Mouse (Mus musculus) midbrain, embryonic 16.5 days (tissue): ENCODE measurements at regions not wholly inside any gene's neighbourhood (a gene's known extent, or its start where the extent isn't known, plus 50 kb on each side); places are given as distances from the start of the nearest gene placed in this dataset.

ENCODE experiments used
- ATAC-seq: fragments of 200-750 bp; cut with Nextera tagmentation; 2 replicates; pipeline ENCODE4 v1.8.0; 2017; ENCODE audit warnings: moderate TSS enrichment
- H3K27ac ChIP-seq: fragments of 300-500 bp; sonication (generic); 2 replicates; pipeline ENCODE4 v1.5.1; 2014; ENCODE audit warnings: mild to moderate bottlenecking, low read length, mixed read lengths
- H3K27me3 ChIP-seq: fragments of 300-500 bp; sonication (generic); 2 replicates; pipeline ENCODE4 v1.6.1; 2014; ENCODE audit warnings: low read depth, low read length, mixed read lengths; ENCODE audit not compliant: control insufficient read depth, insufficient read depth
- H3K36me3 ChIP-seq: fragments of 300-500 bp; sonication (generic); 2 replicates; pipeline ENCODE4 v1.6.1; 2014; ENCODE audit warnings: mild to moderate bottlenecking, low read length, moderate library complexity, mixed read lengths; ENCODE audit not compliant: control insufficient read depth, insufficient read depth
- H3K4me1 ChIP-seq: fragments of 300-500 bp; sonication (generic); 2 replicates; pipeline ENCODE4 v1.6.1; 2014; ENCODE audit warnings: mild to moderate bottlenecking, low read length, mixed read lengths; ENCODE audit not compliant: control insufficient read depth, insufficient read depth
- H3K4me2 ChIP-seq: fragments of 300-500 bp; sonication (generic); 2 replicates; pipeline ENCODE4 v1.6.1; 2014; ENCODE audit warnings: mild to moderate bottlenecking, low read length, mixed read lengths
- H3K4me3 ChIP-seq: fragments of 300-500 bp; sonication (generic); 2 replicates; pipeline ENCODE4 v1.5.1; 2014; ENCODE audit warnings: low read depth, mild to moderate bottlenecking, low read length, moderate library complexity, mixed read lengths
- H3K9ac ChIP-seq: fragments of 300-500 bp; sonication (generic); 2 replicates; pipeline ENCODE4 v1.6.1; 2014; ENCODE audit warnings: low read depth, low read length, mixed read lengths
- H3K9me3 ChIP-seq: fragments of 300-500 bp; sonication (generic); replicated peaks from 2 replicates; pipeline ENCODE4 v1.6.1; 2014; ENCODE audit warnings: mild to moderate bottlenecking, low read length, mixed read lengths; ENCODE audit not compliant: control insufficient read depth, poor library complexity, severe bottlenecking
- WGBS: fragments of 180-500 bp; shearing (Covaris S2); extraction: QIAGEN DNeasy Blood & Tissue Kit; methylation state at CpG from one replicate; pipeline ENCODE4 v1.1.7; 2014; 5-methylcytosine and 5-hydroxymethylcytosine counted together

DNA sequence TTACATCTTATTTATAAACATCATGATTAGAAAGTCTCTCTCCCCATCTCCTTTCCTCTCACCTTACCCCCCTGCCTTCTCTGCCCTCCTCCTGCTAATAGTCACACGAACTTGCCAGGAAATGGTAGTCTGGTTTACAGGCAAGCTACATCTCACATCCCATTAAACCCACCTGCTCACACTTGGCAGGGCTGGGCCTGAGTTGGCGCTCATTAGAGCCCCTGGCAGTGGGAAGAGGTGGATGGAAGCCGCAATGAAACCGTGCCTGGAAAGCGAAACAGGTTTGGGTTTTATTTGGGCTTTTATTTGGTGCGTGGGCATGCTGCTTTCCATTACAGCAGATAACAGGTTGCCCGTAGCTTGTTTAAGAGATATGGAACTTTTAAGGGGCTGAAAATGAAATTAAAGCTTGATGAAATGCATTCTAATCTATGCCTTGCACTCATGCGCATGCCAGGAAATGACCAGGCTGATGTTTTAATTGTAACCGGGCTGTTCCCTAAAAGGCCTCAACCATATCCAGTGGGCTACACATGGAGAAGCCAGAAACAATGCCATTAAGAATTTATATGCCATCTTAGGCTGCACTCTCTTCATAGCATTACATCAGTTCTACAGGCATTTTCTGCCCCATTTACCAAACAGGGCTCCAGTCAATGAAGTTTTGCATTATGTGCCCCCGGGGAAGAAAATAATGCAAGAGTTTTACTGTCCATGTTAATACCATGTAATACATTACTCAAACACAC, 725.0 kb downstream of the Mecom start:
- H3K9ac ChIP-seq = no peak overlapping the region
- no peaks in the 10 kb centered on the region for H3K27me3 ChIP-seq
- H3K4me3 ChIP-seq = no peak overlapping the region
- no peak overlapping the region for H3K4me2 ChIP-seq
- no peak for ATAC-seq
- H3K4me1 ChIP-seq = no peaks in the 10 kb centered on the region
- no peak overlapping the region for H3K27ac ChIP-seq
- no peaks in the 10 kb centered on the region for H3K36me3 ChIP-seq
- H3K9me3 ChIP-seq = no peaks in the 10 kb centered on the region
- 88% methylated on average over 10 of the region's 10 CpGs for WGBS

DNA sequence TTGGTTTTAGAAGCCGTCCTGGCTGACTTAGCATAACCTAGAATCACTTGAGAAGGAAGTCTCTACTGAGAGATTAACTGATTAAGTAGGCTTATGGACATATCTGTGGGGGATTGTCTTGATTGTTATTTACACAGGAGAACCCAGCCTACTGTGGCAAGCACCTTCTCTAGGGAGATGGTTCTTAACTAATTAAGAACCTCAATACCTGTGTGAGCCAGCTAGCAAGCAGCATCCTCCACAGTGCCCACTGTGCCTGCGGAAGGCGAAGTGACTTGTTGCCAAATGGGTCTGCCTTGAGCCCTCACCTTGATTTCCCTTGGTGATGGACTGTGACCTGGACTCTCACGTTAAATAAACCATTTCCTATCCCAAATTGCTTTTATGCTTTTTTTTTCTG, 730.8 kb downstream of the Mecom start:
- no peak overlapping the region for H3K4me2 ChIP-seq
- H3K9ac ChIP-seq = no peak overlapping the region
- H3K9me3 ChIP-seq = no peaks in the 10 kb centered on the region
- no peak for ATAC-seq
- no peaks in the 10 kb centered on the region for H3K36me3 ChIP-seq
- H3K4me3 ChIP-seq = no peak overlapping the region
- H3K27ac ChIP-seq = no peak overlapping the region
- no peaks in the 10 kb centered on the region for H3K27me3 ChIP-seq
- no peaks in the 10 kb centered on the region for H3K4me1 ChIP-seq
- 92% methylated on average over 4 of the region's 4 CpGs for WGBS

DNA sequence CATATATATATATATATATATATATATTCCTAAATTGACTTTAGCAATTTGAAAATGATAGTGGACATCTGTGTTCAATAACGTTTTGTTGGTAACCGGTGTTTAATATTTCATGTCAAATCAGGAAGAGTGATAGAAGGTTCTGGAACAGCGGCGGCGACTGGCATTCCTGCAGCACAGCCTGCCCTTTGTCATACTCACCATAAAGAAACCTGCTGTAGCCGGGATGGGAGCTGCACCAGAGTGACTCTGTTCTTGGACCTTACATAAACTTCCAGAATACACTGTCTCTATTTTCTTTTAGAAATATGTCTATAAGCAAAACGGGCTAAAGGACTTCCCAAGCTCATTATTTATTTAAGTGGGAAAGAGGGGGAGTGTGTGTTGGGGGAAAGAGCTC, 731.5 kb downstream of the Egfem1 start:
- 0 out of 2 replicates have a peak, but pooled peaks have one; percentile 48 for ATAC-seq

DNA sequence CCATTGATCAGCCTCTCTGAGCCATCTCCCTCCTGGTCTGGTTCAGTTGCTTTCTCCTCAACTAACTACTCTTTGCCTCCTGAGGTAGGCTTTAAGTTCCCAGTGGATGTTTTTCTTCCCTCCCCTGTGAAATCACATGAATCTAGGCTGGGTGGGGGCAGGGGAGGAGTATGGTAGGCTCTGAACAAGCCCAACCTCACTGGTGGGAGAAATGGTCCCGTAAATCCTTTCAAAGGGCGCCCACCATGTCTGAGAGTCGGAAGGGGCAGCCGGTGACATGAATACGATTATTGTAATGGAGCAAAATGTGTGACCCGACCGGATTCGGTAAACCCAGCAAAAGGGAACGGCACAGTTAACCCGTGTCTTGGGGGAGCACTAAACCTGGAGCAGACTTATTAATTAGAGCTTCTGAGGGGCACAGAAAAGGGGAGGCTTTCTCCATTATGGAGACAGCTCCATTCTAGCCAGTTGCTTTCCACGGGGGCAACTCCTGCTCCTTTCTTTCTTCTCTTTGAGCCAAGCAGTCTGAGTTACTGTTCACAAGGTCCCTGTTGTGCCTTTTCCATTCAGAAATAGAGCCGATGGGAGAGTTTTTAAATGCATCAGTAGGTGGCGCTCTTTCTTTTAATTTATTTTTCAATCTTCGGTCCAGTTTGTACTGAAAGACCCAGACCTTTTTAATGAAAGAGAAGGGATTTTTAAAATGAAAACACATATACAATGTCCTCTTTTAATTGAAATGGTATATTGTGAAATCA, 730.8 kb downstream of the Egfem1 start:
- Histone ChIP-seq H3K9ac (0 out of 2 replicates have a peak overlapping the region, but pooled peaks have one; percentile 41), H3K27ac (no peak overlapping the region), H3K4me1 (no peaks in the 10 kb centered on the region), H3K9me3 (no peaks in the 10 kb centered on the region), H3K27me3 (no peaks in the 10 kb centered on the region), H3K36me3 (no peaks in the 10 kb centered on the region), H3K4me3 (peak overlapping the region; percentile 24), H3K4me2 (peak overlapping the region; percentile 47)
- peak; percentile 84 for ATAC-seq
- WGBS = 40% methylated on average over 14 of the region's 14 CpGs

More for the DNA sequence above, 731.5 kb downstream of the Egfem1 start:
- Histone ChIP-seq H3K36me3 (no peaks in the 10 kb centered on the region), H3K27me3 (no peaks in the 10 kb centered on the region), H3K9ac (no peak overlapping the region), H3K4me1 (no peaks in the 10 kb centered on the region), H3K27ac (no peak overlapping the region), H3K9me3 (no peaks in the 10 kb centered on the region), H3K4me3 (no peak overlapping the region), H3K4me2 (no peak overlapping the region)
- WGBS = 67% methylated on average over 7 of the region's 7 CpGs

DNA sequence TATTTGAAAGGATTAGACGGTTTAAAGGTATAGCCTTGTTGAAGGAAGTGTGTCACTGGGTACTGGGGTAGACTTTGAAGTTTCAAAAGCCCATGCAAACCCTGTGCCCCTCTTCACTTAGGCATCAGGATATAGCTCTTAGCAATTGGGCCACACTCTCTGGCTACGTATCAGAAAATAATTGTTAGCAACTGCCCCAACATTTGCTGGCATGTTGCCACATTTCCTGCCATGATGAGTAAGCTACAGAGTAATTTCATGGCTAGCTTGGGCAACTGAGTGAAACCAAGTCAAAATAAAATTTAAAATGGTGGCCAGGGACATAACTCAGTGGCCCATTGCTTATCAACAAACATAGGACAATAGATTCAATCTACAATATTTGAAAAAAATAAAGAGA, 724.2 kb downstream of the Egfem1 start:
- Histone ChIP-seq H3K4me2 (no peak overlapping the region), H3K9me3 (no peaks in the 10 kb centered on the region), H3K4me1 (no peaks in the 10 kb centered on the region), H3K9ac (no peak overlapping the region), H3K36me3 (no peaks in the 10 kb centered on the region), H3K27me3 (no peaks in the 10 kb centered on the region), H3K4me3 (no peak overlapping the region), H3K27ac (no peak overlapping the region)
- WGBS = 95% methylated on average over 2 of the region's 2 CpGs
- no peak for ATAC-seq

DNA sequence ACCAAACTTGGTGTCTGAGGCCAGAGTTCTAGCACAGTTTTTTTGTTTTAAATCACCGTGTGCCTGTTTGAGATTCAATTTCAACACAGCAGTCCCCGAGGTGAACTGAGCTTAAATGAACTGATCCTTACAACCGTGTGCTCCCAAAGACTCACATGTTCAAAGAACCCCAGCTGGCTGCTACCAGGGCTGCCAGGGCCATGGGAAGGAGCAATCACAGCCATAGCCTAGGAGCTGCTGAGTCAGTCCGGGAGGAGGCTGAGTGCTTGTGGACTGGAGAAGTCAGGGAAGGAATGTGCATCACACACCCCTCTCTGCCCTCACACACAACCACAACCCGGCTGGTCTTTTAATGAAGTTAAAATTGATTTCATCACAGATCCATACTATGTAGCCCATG, 721.6 kb downstream of the Egfem1 start:
- Histone ChIP-seq H3K9me3 (no peaks in the 10 kb centered on the region), H3K36me3 (no peaks in the 10 kb centered on the region), H3K4me1 (no peaks in the 10 kb centered on the region), H3K4me3 (no peak overlapping the region), H3K4me2 (no peak overlapping the region), H3K27me3 (no peaks in the 10 kb centered on the region), H3K27ac (no peak overlapping the region), H3K9ac (no peak overlapping the region)
- 47% methylated on average over 5 of the region's 5 CpGs for WGBS
- ATAC-seq = no peak

DNA sequence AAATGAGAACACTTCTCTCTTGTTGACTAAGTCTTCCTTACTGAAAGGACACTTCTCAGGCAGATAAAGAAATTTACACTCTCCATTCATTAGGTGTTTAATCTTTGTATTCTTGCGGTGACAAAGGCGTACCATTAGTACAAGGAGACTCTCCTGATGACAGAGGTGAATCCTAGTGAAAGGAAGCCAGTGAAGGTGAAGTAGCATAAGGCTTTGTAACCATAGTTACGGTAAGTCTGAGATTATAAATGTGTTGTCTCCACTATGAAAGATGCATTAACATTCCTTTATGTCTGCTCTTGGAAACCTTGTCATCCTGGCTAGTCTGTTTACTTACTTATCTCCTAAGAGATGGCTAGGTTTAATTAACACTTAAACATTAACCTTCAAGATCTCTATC, 719.3 kb downstream of the Egfem1 start:
- 45% methylated on average over 3 of the region's 3 CpGs for WGBS
- Histone ChIP-seq H3K27ac (no peak overlapping the region), H3K4me2 (no peak overlapping the region), H3K9me3 (no peaks in the 10 kb centered on the region), H3K9ac (no peak overlapping the region), H3K36me3 (no peaks in the 10 kb centered on the region), H3K4me3 (no peak overlapping the region), H3K27me3 (no peaks in the 10 kb centered on the region), H3K4me1 (no peaks in the 10 kb centered on the region)
- no peak for ATAC-seq

DNA sequence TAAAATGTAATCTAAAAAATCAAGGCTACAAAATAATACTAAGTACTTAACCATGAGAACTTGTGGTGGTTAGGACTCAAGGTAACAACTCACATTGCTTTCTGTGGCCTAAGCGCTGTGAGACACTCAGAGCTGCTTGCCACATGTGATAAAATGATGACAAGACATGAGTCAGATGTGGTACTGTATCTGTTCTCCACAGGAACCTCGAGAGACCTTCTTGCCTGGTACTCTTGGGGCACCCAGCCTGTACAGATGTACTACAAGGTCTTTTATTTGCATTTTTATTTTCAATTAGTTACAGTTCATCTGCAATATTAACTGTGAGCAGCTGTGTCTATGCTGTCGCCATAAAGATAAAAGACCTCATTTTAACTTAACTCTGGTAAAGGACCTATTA, 692.5 kb downstream of the Egfem1 start:
- WGBS = 72% methylated on average over 3 of the region's 3 CpGs
- Histone ChIP-seq H3K27me3 (no peaks in the 10 kb centered on the region), H3K9ac (no peak overlapping the region), H3K27ac (no peak overlapping the region), H3K4me3 (no peak overlapping the region), H3K36me3 (no peaks in the 10 kb centered on the region), H3K4me1 (no peaks in the 10 kb centered on the region), H3K4me2 (no peak overlapping the region), H3K9me3 (no peaks in the 10 kb centered on the region)
- no peak for ATAC-seq

DNA sequence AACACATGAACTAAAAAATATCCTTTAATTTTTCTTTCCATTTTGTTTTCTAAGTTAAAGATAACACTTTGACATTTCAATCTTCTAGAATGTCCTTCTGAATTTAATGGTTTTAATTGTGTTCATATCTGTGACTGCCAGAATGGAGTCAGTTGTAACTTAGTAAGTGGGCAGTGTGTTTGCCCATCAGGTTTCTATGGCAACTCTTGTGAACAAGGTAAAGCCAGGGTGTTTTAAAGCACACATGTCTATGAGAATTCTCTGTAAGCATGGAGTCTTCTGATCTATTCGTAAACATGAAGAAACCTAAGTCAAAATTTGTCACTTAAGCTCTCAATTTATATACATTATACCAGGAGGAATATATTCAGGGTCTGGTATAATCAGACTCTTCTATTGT, 689.4 kb downstream of the Egfem1 start:
- H3K9me3 ChIP-seq = no peaks in the 10 kb centered on the region
- ATAC-seq = peak; percentile 71; the same call in 1 of the 2 replicates
- 75% methylated on average over 1 of the region's 1 CpGs for WGBS
- no peak overlapping the region for H3K9ac ChIP-seq
- no peaks in the 10 kb centered on the region for H3K36me3 ChIP-seq
- H3K27me3 ChIP-seq = no peaks in the 10 kb centered on the region
- H3K4me1 ChIP-seq = no peaks in the 10 kb centered on the region
- no peak overlapping the region for H3K27ac ChIP-seq
- no peak overlapping the region for H3K4me2 ChIP-seq
- H3K4me3 ChIP-seq = no peak overlapping the region
